Mouse (Mus musculus) embryonic facial prominence, embryonic 14.5 days (tissue): ENCODE measurements around the gene Gpcpd1. TPM values are rescaled to one million over a fixed set of nuclear protein-coding genes. Genes with fewer than 3 reads are reported as not detected.

Experiments used
- ATAC-seq: fragments of 200-750 bp; cut with Nextera tagmentation; 2 replicates; pipeline ENCODE4 v1.8.0; 2017; ENCODE audit warnings: low read depth, moderate number of reproducible peaks, moderate TSS enrichment
- DNase-seq: peaks from one replicate; pipeline ENCODE4 v3.0.0-alpha.2; 2015; ENCODE audit warnings: low spot score
- H3K27ac ChIP-seq: fragments of 300-500 bp; sonication (generic); replicated peaks from 2 replicates; pipeline ENCODE4 v1.5.1; 2014; ENCODE audit warnings: low read depth, mild to moderate bottlenecking, low read length, moderate library complexity
- H3K27me3 ChIP-seq: fragments of 300-500 bp; sonication (generic); replicated peaks from 2 replicates; pipeline ENCODE4 v1.6.1; 2014; ENCODE audit warnings: low read length; ENCODE audit not compliant: control insufficient read depth, insufficient read depth
- H3K36me3 ChIP-seq: fragments of 300-500 bp; sonication (generic); 2 replicates; pipeline ENCODE4 v1.6.1; 2014; ENCODE audit warnings: low read length, mixed read lengths; ENCODE audit not compliant: control insufficient read depth, insufficient read depth
- H3K4me1 ChIP-seq: fragments of 300-500 bp; sonication (generic); 2 replicates; pipeline ENCODE4 v1.6.1; 2014; ENCODE audit warnings: antibody characterized with exemption, low read length; ENCODE audit not compliant: control insufficient read depth, insufficient read depth
- H3K4me2 ChIP-seq: fragments of 300-500 bp; sonication (generic); 2 replicates; pipeline ENCODE4 v1.6.1; 2014; ENCODE audit warnings: low read depth, mild to moderate bottlenecking, low read length, moderate library complexity, mixed read lengths
- H3K4me3 ChIP-seq: fragments of 300-500 bp; sonication (generic); 2 replicates; pipeline ENCODE4 v1.5.1; 2014; ENCODE audit warnings: low read depth, mild to moderate bottlenecking, low read length
- H3K9ac ChIP-seq: fragments of 300-500 bp; sonication (generic); 2 replicates; pipeline ENCODE4 v1.6.1; 2014; ENCODE audit warnings: low read depth, mild to moderate bottlenecking, low read length, moderate library complexity, mixed read lengths
- H3K9me3 ChIP-seq: fragments of 300-500 bp; sonication (generic); 2 replicates; pipeline ENCODE4 v1.6.1; 2016; ENCODE audit warnings: low read length; ENCODE audit not compliant: control insufficient read depth
- WGBS: fragments of 180-500 bp; shearing (Covaris S2); extraction: QIAGEN DNeasy Blood & Tissue Kit; methylation state at CpG from one replicate; pipeline ENCODE4 v1.1.7; 2014; 5-methylcytosine and 5-hydroxymethylcytosine counted together
- polyA plus RNA-seq: library from polyadenylated mRNA; unstranded; fragments of >200 nt; fragmentation: Nextera tagmentation; extraction: Ambion mirVana; gene quantifications from 2 replicates; pipeline ENCODE4 v1.2.1, GENCODE M21; 2014

The Gpcpd1 gene
- polyA plus RNA-seq, 1 experiment from 2014 or later: 40.4 TPM

- Histone ChIP-seq H3K4me2 (no peak overlapping the region), H3K4me1 (peaks cover 10% of the 10 kb centered on the region), H3K27me3 (no peaks in the 10 kb centered on the region), H3K9ac (no peak overlapping the region), H3K9me3 (no peaks in the 10 kb centered on the region), H3K36me3 (peaks cover 55% of the 10 kb centered on the region), H3K27ac (no peak overlapping the region), H3K4me3 (no peak overlapping the region)
- DNase-seq: no peak
- WGBS: 95% methylated on average over 2 of the region's 2 CpGs
- no peak for ATAC-seq
Measured at GRCm38 (mm10) chr2:132571301-132571700, 16.2 kb downstream of the Gpcpd1 start.

DNA sequence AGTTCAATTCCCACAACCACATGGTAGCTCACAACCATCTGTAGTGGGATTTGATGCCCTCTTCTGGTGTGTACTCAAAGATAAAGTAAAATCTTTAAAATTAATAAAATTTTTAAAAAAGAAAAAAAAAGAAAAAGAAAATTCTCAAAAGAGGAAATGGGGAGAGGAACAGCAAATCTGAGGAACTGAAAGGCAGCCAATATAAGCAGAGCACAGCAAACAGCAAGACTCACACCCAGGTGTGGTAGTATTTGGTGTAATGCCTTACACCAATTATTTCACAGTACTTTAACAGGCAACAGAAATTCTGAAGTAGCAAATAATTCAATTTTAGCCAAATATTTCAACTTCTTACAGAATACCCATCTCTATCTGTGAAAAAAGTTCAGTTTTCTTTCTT lies 16.7 kb downstream of the Gpcpd1 start:
- H3K27me3 ChIP-seq: no peaks in the 10 kb centered on the region
- no peak overlapping the region for H3K4me3 ChIP-seq
- ATAC-seq (no peak), DNase-seq (no peak)
- H3K36me3 ChIP-seq: peaks cover 59% of the 10 kb centered on the region
- H3K9ac ChIP-seq: no peak overlapping the region
- no peaks in the 10 kb centered on the region for H3K9me3 ChIP-seq
- H3K27ac ChIP-seq: no peak overlapping the region
- no peak overlapping the region for H3K4me2 ChIP-seq
- H3K4me1 ChIP-seq: peaks cover 5% of the 10 kb centered on the region

- no peak for DNase-seq
- Histone ChIP-seq H3K27ac (no peak overlapping the region), H3K27me3 (no peaks in the 10 kb centered on the region), H3K36me3 (peaks cover 71% of the 10 kb centered on the region), H3K9me3 (no peaks in the 10 kb centered on the region), H3K4me1 (no peaks in the 10 kb centered on the region), H3K4me2 (no peak overlapping the region), H3K4me3 (no peak overlapping the region), H3K9ac (no peak overlapping the region)
- WGBS: 91% methylated on average over 6 of the region's 6 CpGs
- no peak for ATAC-seq
Measured at GRCm38 (mm10) chr2:132569686-132570085, 17.8 kb downstream of the Gpcpd1 start.

DNA sequence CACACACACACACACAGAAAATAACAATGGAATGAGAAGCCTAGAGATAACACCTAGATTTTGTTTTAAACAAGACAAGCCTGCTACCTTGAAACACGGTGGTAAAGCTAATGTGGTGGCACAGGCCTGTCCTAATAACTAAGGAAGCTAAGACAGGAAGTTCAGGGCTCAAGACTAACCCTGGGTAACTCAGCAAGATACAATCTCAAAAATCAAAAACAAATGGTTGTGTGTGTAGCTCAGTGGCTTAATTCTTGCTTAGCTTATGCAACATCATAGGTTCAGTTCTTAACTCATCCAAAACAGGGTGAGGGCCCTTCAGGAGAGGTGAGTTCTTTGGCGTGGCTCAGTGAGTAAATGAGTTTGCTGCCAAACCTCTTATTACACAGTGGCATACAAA lies 20.1 kb downstream of the Gpcpd1 start:
- Histone ChIP-seq H3K36me3 (peaks cover 88% of the 10 kb centered on the region), H3K27me3 (no peaks in the 10 kb centered on the region), H3K9me3 (no peaks in the 10 kb centered on the region), H3K4me2 (no peak overlapping the region), H3K4me3 (no peak overlapping the region), H3K4me1 (no peaks in the 10 kb centered on the region), H3K9ac (no peak overlapping the region), H3K27ac (no peak overlapping the region)
- WGBS: 85% methylated on average over 2 of the region's 2 CpGs
- DNase-seq (no peak), ATAC-seq (no peak)

DNA sequence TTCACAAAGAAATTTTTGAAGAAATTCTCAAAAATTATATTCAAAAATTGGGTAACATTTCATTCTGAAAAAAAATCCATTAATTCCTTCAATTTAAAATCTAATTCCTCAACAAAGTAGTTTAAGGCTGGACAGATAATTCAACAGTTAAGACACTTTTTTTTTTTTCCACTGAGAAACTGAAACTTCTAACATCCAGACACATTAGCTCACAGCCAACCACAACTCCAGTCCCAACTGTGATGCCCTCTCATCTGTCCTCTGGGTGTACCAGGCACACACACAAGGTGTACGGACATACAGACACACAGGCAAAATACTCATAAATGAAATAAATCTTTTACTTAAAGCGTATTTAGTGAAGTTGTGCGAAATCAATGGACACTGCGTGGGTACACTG lies 25.7 kb downstream of the Gpcpd1 start:
- WGBS: 97% methylated on average over 4 of the region's 4 CpGs
- Histone ChIP-seq H3K9me3 (no peaks in the 10 kb centered on the region), H3K4me2 (no peak overlapping the region), H3K36me3 (peaks cover 45% of the 10 kb centered on the region), H3K4me3 (no peak overlapping the region), H3K4me1 (no peaks in the 10 kb centered on the region), H3K27ac (no peak overlapping the region), H3K27me3 (no peaks in the 10 kb centered on the region), H3K9ac (no peak overlapping the region)
- ATAC-seq (no peak), DNase-seq (no peak)

GRCm38 (mm10) chr2:132527864-132528263 lies 59.7 kb downstream of the Gpcpd1 start:
- Histone ChIP-seq H3K27ac (no peak overlapping the region), H3K4me2 (no peak overlapping the region), H3K9ac (no peak overlapping the region), H3K9me3 (no peaks in the 10 kb centered on the region), H3K4me3 (no peak overlapping the region), H3K27me3 (no peaks in the 10 kb centered on the region), H3K4me1 (peaks cover 5% of the 10 kb centered on the region; the same call in 1 of the 2 replicates), H3K36me3 (peaks cover 42% of the 10 kb centered on the region)
- WGBS: 60% methylated on average over 1 of the region's 1 CpGs
- ATAC-seq (no peak), DNase-seq (no peak)

GRCm38 (mm10) chr2:132526894-132527532 lies 60.5 kb downstream of the Gpcpd1 start:
- no peak overlapping the region for H3K27ac ChIP-seq
- H3K4me3 ChIP-seq: no peak overlapping the region
- DNase-seq (peak; percentile 31), ATAC-seq (peak; percentile 53)
- no peaks in the 10 kb centered on the region for H3K27me3 ChIP-seq
- H3K4me1 ChIP-seq: peaks cover 5% of the 10 kb centered on the region; the same call in 1 of the 2 replicates
- WGBS: 63% methylated on average over 10 of the region's 10 CpGs
- no peak overlapping the region for H3K9ac ChIP-seq
- peaks cover 37% of the 10 kb centered on the region for H3K36me3 ChIP-seq
- no peak overlapping the region for H3K4me2 ChIP-seq
- no peaks in the 10 kb centered on the region for H3K9me3 ChIP-seq

DNA sequence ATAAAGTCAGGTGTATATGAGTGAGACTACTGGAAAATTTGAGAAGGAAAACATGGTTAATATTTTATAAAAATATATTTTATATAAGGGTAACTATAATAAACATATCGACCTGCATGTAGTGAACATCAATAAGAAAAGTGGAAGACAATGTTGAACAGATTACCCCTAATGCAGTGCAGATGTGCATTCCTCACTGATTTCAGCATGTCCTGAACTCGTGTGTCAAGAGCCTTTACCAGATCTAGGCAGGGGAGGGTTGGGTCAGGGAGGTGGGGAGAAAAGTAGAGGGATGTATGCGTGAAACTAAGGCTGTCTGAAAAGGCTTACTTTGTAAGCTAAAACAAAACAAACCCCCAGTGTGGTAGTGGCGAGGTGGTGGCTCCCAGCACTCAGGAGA lies 61.4 kb downstream of the Gpcpd1 start:
- 24% methylated on average over 4 of the region's 4 CpGs for WGBS
- no peak for ATAC-seq
- H3K9me3 ChIP-seq: no peaks in the 10 kb centered on the region
- H3K4me2 ChIP-seq: no peak overlapping the region
- DNase-seq: no peak
- no peak overlapping the region for H3K4me3 ChIP-seq
- H3K9ac ChIP-seq: no peak overlapping the region
- peaks cover 5% of the 10 kb centered on the region; the same call in 1 of the 2 replicates for H3K4me1 ChIP-seq
- H3K27ac ChIP-seq: no peak overlapping the region
- no peaks in the 10 kb centered on the region for H3K27me3 ChIP-seq
- peaks cover 28% of the 10 kb centered on the region for H3K36me3 ChIP-seq
